Mouse (Mus musculus) monocyte, adult 5-6 weeks (primary cell): ENCODE results near the gene Eif4ebp2. TPM values are rescaled to one million over a fixed set of nuclear protein-coding genes. Genes with fewer than 3 reads are reported as not detected.
"Not testable (repeated sequence)": the region's sequence is repeated elsewhere in the genome, so short reads cannot be mapped to it uniquely, and the experiment has no call there.

Source experiments
- ATAC-seq: fragments of 153-309, 156-312 bp; replicated peaks from 2 replicates; pipeline ENCODE4 v1.8.0; 2017; ENCODE audit warnings: mild to moderate bottlenecking; ENCODE audit not compliant: low TSS enrichment, insufficient number of reproducible peaks, severe bottlenecking, poor library complexity, low FRiP score
- total RNA-seq: library from RNA; stranded (forward); fragments of 200-1000, 200-491, 200-594 nt; gene quantifications from 3 replicates; pipeline ENCODE4 v1.2.3, GENCODE M21; 2017

The Eif4ebp2 gene
- total RNA-seq, 1 experiment from 2014 or later, result 11.8 TPM

GRCm38 (mm10) chr10:61468900-61469299 lies 16.4 kb upstream of the Eif4ebp2 start:
- 0 out of 2 replicates have a peak, but pooled peaks have one; percentile 55 for ATAC-seq

DNA sequence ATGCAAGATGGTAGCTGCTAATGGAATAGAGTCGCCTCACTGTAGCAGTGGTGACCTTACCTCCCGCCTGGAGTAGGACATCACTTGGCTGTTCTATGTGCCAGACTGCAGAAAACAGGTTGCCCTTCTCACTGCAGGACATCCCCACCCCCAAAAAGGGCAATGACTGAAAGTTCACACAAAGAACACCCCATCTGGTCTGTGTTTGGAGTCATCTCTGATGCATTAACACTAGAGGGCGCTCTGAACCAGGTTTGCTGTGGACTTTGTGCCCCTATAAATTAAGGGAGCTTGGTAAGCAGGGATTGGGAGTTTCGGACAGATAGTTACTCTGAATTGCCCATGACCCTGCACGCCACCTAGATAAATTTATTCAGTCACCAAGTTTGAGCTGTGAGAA lies 14.4 kb upstream of the Eif4ebp2 start:
- no peak for ATAC-seq

GRCm38 (mm10) chr10:61466242-61466641 lies 13.8 kb upstream of the Eif4ebp2 start:
- ATAC-seq, result no peak

- ATAC-seq, result no peak
Observed at GRCm38 (mm10) chr10:61465009-61465408, 12.5 kb upstream of the Eif4ebp2 start.

DNA sequence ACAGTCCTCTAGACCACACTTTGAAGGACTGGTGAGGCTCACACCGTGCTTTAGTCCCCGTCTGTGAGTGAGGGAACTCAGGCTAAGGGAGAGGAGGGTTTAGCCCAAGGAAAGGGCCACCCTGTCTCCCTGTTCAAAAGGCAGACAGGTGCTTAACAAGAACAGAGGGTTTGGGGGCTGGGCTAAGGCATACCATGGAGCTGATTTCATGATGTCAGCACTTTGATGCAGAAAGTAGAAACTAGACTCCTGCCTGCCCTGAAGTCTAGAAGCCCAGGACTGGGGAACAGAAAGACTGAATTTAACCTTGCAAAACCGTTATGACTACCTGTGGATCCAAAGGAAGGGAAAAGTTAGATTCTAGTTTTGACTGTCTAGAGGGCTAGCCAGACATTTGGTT lies 4.7 kb upstream of the Eif4ebp2 start:
- no peak for ATAC-seq

- not testable (repeated sequence) for ATAC-seq
Observed at GRCm38 (mm10) chr10:61453171-61453570, 710 bp upstream of the Eif4ebp2 start.

DNA sequence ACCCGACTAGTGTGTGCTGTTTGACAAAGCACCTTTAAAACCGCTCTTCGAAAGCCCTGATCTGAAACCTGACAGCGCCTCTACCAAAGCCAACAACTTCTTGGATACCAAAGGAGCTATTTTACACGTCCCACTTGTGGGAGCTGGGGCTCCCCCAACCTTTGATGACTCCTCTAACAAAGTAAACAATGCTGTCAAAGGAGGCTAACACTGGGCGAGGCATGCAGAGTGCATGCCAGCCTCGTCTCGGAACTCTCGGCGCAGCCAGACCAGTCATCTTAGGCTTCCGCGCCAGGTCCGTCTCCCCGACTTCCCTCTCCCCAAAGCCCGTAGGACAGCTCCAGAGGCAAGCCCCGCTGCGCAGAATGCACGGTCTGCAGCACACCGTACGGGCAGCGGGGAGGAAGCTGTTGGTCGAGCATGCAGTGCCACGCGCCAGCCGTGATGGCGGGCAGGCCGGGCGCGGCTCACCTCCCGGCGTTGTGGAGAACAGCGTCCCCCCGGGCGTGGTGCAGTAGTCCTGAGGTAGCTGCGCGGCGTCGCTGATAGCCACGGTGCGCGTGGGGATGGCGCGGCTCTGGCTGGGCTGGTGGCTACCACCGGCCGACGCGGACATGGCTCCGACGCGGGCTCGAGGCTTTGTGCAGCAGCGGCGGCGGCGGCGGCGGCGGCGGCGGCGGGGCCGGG lies 387 bp downstream of the Eif4ebp2 start:
- 0 out of 2 replicates have a peak, but pooled peaks have one; percentile 6 for ATAC-seq

DNA sequence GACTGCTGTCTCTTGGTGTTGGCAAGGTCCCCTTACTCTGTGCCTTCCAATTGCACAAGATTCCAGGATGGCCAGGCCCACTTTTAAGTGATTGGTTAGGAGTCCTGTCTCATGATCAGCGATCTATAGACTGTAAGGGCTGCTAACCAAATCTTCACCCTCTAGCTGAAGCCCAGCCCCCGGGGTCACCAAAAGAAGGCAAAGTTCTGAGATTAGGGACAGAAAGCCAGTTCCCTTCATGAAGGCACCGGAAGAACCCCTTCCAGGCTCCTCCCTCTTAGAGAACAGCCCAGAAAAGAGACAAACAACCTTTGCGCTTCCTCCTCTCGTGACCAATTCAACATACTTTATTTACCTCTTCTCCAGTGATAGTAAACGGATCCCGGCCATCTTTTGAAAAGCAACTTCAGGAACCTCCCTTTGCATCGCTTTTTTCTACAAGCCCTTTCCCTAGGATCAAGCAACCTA lies 964 bp downstream of the Eif4ebp2 start:
- ATAC-seq, result peak; percentile 36; the same call in 1 of the 2 replicates

DNA sequence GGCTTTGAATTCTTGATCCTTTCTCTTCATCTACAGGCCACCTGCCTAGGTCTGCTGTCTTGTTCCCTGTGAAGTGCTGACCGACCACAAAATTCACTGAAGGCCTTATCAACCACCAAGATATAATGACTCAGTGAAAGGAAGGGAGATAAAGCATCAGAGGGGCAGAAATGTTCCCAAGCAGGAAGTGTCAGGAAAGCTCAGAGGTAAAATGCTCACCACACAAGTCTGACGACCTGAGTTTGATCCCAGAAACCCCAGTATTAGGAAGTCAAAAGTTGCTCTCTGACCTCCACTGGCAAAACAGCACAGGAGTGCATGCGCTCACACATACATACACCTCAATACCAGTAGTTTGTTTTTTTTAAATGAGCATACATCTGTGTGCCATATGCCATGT lies 3.6 kb downstream of the Eif4ebp2 start:
- no peak for ATAC-seq

- ATAC-seq, result no peak
Observed at GRCm38 (mm10) chr10:61447581-61448353, 4.7 kb downstream of the Eif4ebp2 start.

- ATAC-seq, result no peak
Observed at GRCm38 (mm10) chr10:61445016-61445415, 7.4 kb downstream of the Eif4ebp2 start.

DNA sequence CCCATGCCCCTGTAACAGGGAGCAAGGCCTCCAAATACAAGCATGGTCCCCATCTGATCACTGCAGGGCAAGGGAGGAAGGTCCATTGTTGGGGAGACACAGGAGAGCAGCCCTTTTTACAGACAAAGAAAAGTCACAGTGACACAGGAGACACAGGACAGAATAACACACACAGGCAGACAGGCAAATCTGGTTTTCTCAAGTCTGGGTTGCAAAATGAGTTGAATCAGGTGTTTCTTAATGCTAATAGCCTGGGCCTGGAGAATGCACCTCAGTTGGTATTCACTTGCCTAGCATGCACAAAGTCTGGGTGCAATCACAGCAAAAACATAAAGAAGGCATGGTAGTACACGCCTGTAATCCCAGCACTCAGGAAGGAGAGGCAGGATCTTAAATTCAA lies 8.6 kb downstream of the Eif4ebp2 start:
- ATAC-seq, result no peak

DNA sequence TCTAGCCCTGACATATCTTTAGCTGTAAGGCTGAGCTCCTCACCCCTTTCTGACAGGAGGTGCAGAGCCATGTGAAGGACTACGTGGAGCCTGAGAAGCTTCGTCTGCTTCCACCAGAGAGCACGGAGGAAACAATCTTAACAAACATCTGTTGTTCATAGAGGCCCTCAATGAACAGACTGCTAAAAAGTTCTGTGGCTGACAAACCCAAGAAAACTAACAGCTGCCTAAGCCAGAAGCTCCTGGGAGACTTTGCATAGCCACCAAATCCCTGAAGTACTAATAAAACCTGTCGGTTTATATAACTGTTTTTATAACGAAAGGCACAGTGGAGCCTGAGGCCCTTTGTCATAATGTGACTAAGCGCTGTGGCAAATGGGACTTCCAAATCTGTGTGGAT lies 9.0 kb downstream of the Eif4ebp2 start:
- no peak for ATAC-seq

DNA sequence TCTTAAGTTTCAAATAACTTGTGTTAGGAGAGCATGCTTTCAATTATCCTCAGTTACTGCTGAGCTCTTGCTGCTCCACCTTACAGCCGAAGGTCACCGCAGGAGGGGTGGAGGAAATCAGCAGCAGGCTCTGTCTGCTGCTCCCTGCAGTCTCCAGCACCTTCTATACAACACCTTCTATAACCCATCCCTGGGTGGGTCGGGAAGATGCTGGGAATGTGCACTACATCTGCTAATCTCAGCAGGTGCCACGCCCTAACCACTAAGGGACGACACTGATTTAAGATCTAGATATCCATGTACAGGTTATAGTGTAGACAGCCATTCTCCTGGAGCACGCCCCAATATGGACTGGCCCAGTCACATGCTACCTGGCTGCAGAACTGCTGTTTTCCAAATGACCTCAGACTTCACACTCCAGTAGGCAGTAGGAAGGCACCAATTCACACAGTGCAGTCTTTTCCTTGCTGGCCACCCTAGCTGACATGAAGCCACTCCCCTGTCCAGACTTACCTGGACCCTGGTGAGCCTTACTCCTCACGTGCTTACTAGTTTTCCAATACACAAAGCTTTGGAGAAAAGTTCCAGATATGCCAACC lies 12.2 kb downstream of the Eif4ebp2 start:
- no peak for ATAC-seq

DNA sequence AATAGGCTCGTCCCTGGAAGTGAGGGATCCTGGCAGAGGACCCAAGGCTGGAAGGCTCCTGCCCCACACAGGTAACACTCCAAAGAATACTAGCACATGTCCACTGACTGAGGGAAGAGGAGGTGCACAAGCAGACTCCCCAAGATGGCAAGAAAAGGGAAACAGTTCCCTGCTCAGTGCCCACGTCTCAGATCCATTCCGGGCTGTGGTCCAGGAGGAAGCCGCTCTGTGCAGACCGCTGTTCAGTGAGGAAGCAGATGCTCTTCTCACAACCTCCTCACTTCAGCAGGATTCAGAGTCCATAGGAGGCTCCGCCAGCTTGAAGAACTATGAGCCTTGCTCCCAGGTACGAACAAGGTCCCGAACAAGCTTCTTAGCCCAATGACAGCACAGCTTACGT lies 21.1 kb downstream of the Eif4ebp2 start:
- ATAC-seq, result no peak

DNA sequence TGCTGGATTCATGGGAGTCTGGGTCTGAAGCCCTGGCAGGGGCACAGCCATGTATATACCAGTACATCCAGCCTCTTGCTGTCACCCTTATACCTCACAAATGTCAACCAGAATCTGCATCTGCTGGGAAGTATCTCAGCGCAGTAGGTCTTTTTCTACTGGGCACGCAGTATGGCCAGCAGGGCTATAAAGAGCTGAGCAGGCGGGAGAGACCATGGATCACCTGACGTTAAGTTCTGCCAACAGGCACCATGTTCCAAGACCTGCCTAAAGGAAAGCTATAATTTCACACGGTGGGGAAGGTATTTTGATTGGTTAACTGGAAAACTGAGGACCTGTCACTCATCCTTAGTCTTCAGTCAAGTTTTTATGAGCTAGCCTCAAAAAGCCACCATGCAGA lies 23.4 kb downstream of the Eif4ebp2 start:
- no peak for ATAC-seq

GRCm38 (mm10) chr10:61428416-61428815 lies 24.0 kb downstream of the Eif4ebp2 start:
- no peak for ATAC-seq

GRCm38 (mm10) chr10:61427951-61428350 lies 24.5 kb downstream of the Eif4ebp2 start:
- no peak for ATAC-seq

GRCm38 (mm10) chr10:61426251-61426757 lies 26.2 kb downstream of the Eif4ebp2 start:
- no peak for ATAC-seq
